Mouse (Mus musculus) CH12F3 (cell line): ENCODE results near the gene Efcab14.

Experiments
- in situ Hi-C: fragments of 300-500 bp; cut with MboI; formaldehyde crosslinking; loops from 2 replicates; pipeline ENCODE4 v1.14.3; 2020; ENCODE audit warnings: low sequenced_read_pairs

The Efcab14 gene

GRCm38 (mm10) chr4:115775056-115775455, 37.5 kb downstream of the Efcab14 start:
- in situ Hi-C loops, result no loop called here

- in situ Hi-C loops, result no loop called here
Measured at GRCm38 (mm10) chr4:115777627-115778026, 40.1 kb downstream of the Efcab14 start.

GRCm38 (mm10) chr4:115780269-115780668, 42.7 kb downstream of the Efcab14 start:
- in situ Hi-C loops, result no loop called here

GRCm38 (mm10) chr4:115780918-115781317, 43.4 kb downstream of the Efcab14 start, which contains the start of gene Tex38:
TSS of gene Tex38 (minus strand) at chr4:115781018.
- in situ Hi-C loops, result no loop called here

GRCm38 (mm10) chr4:115782026-115782805, 44.7 kb downstream of the Efcab14 start:
- in situ Hi-C loops, result no loop called here

GRCm38 (mm10) chr4:115784769-115785510, 47.4 kb downstream of the Efcab14 start, which contains the start of gene Atpaf1:
TSS of gene Atpaf1 (plus strand) at chr4:115784812.
- in situ Hi-C loops, result no loop called here

- in situ Hi-C loops, result no loop called here
Measured at GRCm38 (mm10) chr4:115785511-115786034, 48.0 kb downstream of the Efcab14 start.

- in situ Hi-C loops, result no loop called here
Measured at GRCm38 (mm10) chr4:115790864-115791263, 53.3 kb downstream of the Efcab14 start.

GRCm38 (mm10) chr4:115795360-115795759, 57.8 kb downstream of the Efcab14 start:
- in situ Hi-C loops, result no loop called here

GRCm38 (mm10) chr4:115799981-115800380, 62.4 kb downstream of the Efcab14 start:
- in situ Hi-C loops, result no loop called here

- in situ Hi-C loops, result no loop called here
Measured at GRCm38 (mm10) chr4:115812326-115812725, 74.8 kb downstream of the Efcab14 start.

- in situ Hi-C loops, result no loop called here
Measured at GRCm38 (mm10) chr4:115815606-115816005, 78.1 kb downstream of the Efcab14 start.

GRCm38 (mm10) chr4:115820199-115820598, 82.7 kb downstream of the Efcab14 start:
- in situ Hi-C loops, result no loop called here

- in situ Hi-C loops, result no loop called here
Measured at GRCm38 (mm10) chr4:115820944-115821343, 83.4 kb downstream of the Efcab14 start.

GRCm38 (mm10) chr4:115821431-115821830, 83.9 kb downstream of the Efcab14 start:
- in situ Hi-C loops, result no loop called here

- in situ Hi-C loops, result no loop called here
Measured at GRCm38 (mm10) chr4:115821928-115822327, 84.4 kb downstream of the Efcab14 start.

GRCm38 (mm10) chr4:115824178-115824577, 86.6 kb downstream of the Efcab14 start:
- in situ Hi-C loops, result no loop called here

- in situ Hi-C loops, result no loop called here
Measured at GRCm38 (mm10) chr4:115825271-115825670, 87.7 kb downstream of the Efcab14 start.
